Mouse (Mus musculus) urinary bladder, adult 2 months (tissue): ENCODE data around the gene Hist1h2be. TPM values are rescaled to one million over a fixed set of nuclear protein-coding genes. Genes with fewer than 3 reads are reported as not detected.

Experiments
- polyA plus RNA-seq: library from polyadenylated mRNA; depleted of rRNA; stranded (reverse); fragments of >200 nt; gene quantifications from 2 replicates; pipeline ENCODE4 v1.2.3, GENCODE M21; 2012; rRNA removed

Gene Hist1h2be
- polyA plus RNA-seq, 1 experiment: 2.6 TPM

Other genes with a start within 250 kb of the Hist1h2be start
- 7.9 TPM in 2 replicates for gene Abt1, start 197.3 kb downstream of the Hist1h2be start, polyA plus RNA-seq
- not detected in 2 replicates for gene Btn1a1, start 155.2 kb downstream of the Hist1h2be start, polyA plus RNA-seq
- gene Btn2a2, start 132.3 kb downstream of the Hist1h2be start, polyA plus RNA-seq: 0.04 TPM in 1 of 2 replicates, not detected in the other
- 27.8 and 30.5 TPM in 2 replicates for gene Hist1h4h, start 90.1 kb downstream of the Hist1h2be start, polyA plus RNA-seq
- gene Hist1h2af, start 87.2 kb downstream of the Hist1h2be start, polyA plus RNA-seq: 1.3 and 5.2 TPM in 2 replicates
- 0.40 and 0.90 TPM in 2 replicates for gene Hist1h3g, start 85.7 kb downstream of the Hist1h2be start, polyA plus RNA-seq
- 0.60 and 0.69 TPM in 2 replicates for gene Hist1h2bh, start 77.7 kb downstream of the Hist1h2be start, polyA plus RNA-seq
- gene Hist1h3f, start 77.1 kb downstream of the Hist1h2be start, polyA plus RNA-seq: 0.44 and 0.78 TPM in 2 replicates
- gene Hist1h4f, start 69.5 kb downstream of the Hist1h2be start, polyA plus RNA-seq: 0.26 and 0.78 TPM in 2 replicates
- gene Hist1h1d, start 67.9 kb downstream of the Hist1h2be start, polyA plus RNA-seq: 0.62 and 0.90 TPM in 2 replicates
- 0.83 and 1.6 TPM in 2 replicates for gene Hist1h3e, start 58.8 kb downstream of the Hist1h2be start, polyA plus RNA-seq
- gene Hist1h2ae, start 49.9 kb downstream of the Hist1h2be start, polyA plus RNA-seq: 0.15 and 0.53 TPM in 2 replicates
- gene Hist1h2bg, start 49.7 kb downstream of the Hist1h2be start, polyA plus RNA-seq: 7.4 and 9.9 TPM in 2 replicates
- 0.75 TPM in 1 of 2 replicates, not detected in the other for gene Hist1h2bf, start 46.9 kb downstream of the Hist1h2be start, polyA plus RNA-seq
- gene Hist1h2ad, start 46.7 kb downstream of the Hist1h2be start, polyA plus RNA-seq: 1.6 and 1.9 TPM in 2 replicates
- 2.5 and 2.6 TPM in 2 replicates for gene Hist1h3d, start 45.4 kb downstream of the Hist1h2be start, polyA plus RNA-seq
- 0.47 and 3.4 TPM in 2 replicates for gene Hist1h4d, start 39.5 kb downstream of the Hist1h2be start, polyA plus RNA-seq
- 1.1 and 2.4 TPM in 2 replicates for gene Hist1h1e, start 1.4 kb upstream of the Hist1h2be start, polyA plus RNA-seq
- gene Hist1h2ac, start 62.8 kb upstream of the Hist1h2be start, polyA plus RNA-seq: 0.45 and 0.86 TPM in 2 replicates
- 193 and 203 TPM in 2 replicates for gene Hist1h2bc, start 63.1 kb upstream of the Hist1h2be start, polyA plus RNA-seq
- not detected in 2 replicates for gene Hist1h1t, start 74.7 kb upstream of the Hist1h2be start, polyA plus RNA-seq
- 0.47 and 1.7 TPM in 2 replicates for gene Hist1h4c, start 77.3 kb upstream of the Hist1h2be start, polyA plus RNA-seq
- 13.8 and 14.8 TPM in 2 replicates for gene Hfe, start 89.7 kb upstream of the Hist1h2be start, polyA plus RNA-seq
- gene Hist1h1c, start 117.7 kb upstream of the Hist1h2be start, polyA plus RNA-seq: 125 and 170 TPM in 2 replicates
- 0.48 and 0.84 TPM in 2 replicates for gene Hist1h3c, start 124.5 kb upstream of the Hist1h2be start, polyA plus RNA-seq
- 0.43 and 0.49 TPM in 2 replicates for gene Hist1h2bb, start 125.6 kb upstream of the Hist1h2be start, polyA plus RNA-seq
- 0.60 TPM in 1 of 2 replicates, not detected in the other for gene Hist1h2ab, start 130.0 kb upstream of the Hist1h2be start, polyA plus RNA-seq
- 0.48 and 0.52 TPM in 2 replicates for gene Hist1h3b, start 131.1 kb upstream of the Hist1h2be start, polyA plus RNA-seq
- gene Hist1h4b, start 135.9 kb upstream of the Hist1h2be start, polyA plus RNA-seq: 0.75 and 0.94 TPM in 2 replicates
- 0.48 and 1.2 TPM in 2 replicates for gene Hist1h4a, start 140.1 kb upstream of the Hist1h2be start, polyA plus RNA-seq
- gene Hist1h3a, start 141.3 kb upstream of the Hist1h2be start, polyA plus RNA-seq: 0.34 and 0.66 TPM in 2 replicates
- not detected in 2 replicates for gene Hist1h1a, start 142.5 kb upstream of the Hist1h2be start, polyA plus RNA-seq
- 0.25 and 0.36 TPM in 2 replicates for gene Trim38, start 148.8 kb upstream of the Hist1h2be start, polyA plus RNA-seq
- not detected in 2 replicates for gene Slc17a2, start 185.9 kb upstream of the Hist1h2be start, polyA plus RNA-seq
- not detected in 2 replicates for gene Slc17a3, start 218.3 kb upstream of the Hist1h2be start, polyA plus RNA-seq
- not detected in 2 replicates for gene Slc17a1, start 246.6 kb upstream of the Hist1h2be start, polyA plus RNA-seq